Mouse (Mus musculus): ENCODE data around the gene Sell.

DNA sequence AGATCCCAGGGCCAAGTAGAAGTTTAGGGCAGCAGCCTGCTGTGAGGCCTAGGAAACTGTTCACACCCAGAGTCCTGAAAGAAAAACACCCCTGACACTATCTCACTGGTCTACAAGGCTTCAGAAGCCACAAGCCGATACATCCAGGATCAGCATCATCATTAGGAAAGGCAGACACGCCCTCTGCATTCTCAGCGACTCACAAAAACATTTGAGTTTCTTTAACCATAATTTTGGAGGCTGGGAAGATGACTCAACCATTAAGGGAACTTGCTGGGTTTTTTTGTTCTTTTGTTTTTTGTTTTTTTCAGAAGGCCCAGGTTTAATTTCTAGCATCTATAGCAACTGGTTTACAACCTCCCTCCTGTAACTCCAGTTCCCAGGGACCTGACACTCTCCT is 62.1 kb downstream of the Sell start:
- no peak for TF ChIP-seq POLR2A (IDR thresholded peaks at IDR 0.05; ENCODE audit: borderline replicate concordance, extremely low read depth, low read depth, low read length)
- TF ChIP-seq CTCF (IDR thresholded peaks at IDR 0.05; ENCODE audit: insufficient read depth, low read length): no peak
